Mouse (Mus musculus): ENCODE measurements around the gene Zfp808. TPM values are rescaled to one million over a fixed set of nuclear protein-coding genes. Genes with fewer than 3 reads are reported as not detected.

Gene Zfp808
- 1 to 10 TPM; 3.4 to 6.8 TPM for polyA plus RNA-seq (2017; shearing (Covaris generic))

DNA sequence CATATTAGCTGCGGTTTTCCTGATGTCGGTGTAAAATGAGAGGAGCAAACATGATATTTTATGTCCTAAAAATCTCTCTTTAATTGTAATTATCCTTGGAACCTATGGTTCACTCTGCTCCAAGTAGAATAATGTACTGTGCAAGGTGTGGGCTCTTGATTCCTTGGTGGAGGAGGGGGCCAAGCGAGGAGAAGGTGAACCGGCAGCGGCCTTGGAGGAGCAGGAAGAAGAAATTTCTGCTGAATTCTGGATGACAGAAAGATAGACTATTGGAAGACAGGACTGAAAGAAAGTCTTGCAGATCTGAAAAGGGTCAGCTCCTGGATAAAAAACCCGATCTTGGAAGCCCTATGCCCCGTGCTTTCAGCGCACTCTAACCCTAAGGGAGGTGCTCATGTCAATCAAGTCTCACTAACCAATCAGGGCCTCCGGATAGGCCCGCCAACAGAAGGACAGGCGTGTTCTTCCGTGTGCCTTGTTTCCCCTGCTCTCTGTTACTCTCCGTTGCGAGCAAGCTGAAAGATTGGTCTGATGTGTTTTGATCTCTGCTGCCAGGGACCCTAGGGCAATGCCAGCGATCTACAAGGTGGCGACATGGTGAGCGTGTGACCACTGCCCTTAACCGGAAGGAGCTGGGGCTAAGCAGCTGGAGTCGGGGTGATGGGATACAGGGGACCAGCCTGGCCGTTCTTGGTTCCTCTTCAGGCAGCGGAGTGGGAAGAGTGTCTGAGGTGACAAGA is at the start of gene Zfp808:
Zfp808 (plus strand) TSS at position 455 of the 740 bp plus-strand sequence.

